Mouse (Mus musculus) gastrocnemius, postnatal 25 days (tissue): ENCODE data around the gene Cnga1. TPM values are rescaled to one million over a fixed set of nuclear protein-coding genes. Genes with fewer than 3 reads are reported as not detected.

ENCODE experiments used
- total RNA-seq, 2 experiments: library from RNA; stranded (reverse); gene quantifications; 1 replicate in 1 of 2; 2 replicates in 1 of 2; pipeline ENCODE4 v1.2.3; 2021

The Cnga1 gene
- total RNA-seq, 2 experiments from 2014 or later = not detected

Other genes with a start within 250 kb of the Cnga1 start
- gene Corin, start 139.8 kb downstream of the Cnga1 start, total RNA-seq = under 1 TPM; 0.05 to 0.18 TPM
- gene Nfxl1, start 84.6 kb downstream of the Cnga1 start, total RNA-seq = 1 to 10 TPM; 3.0 to 4.0 TPM
- gene Zar1, start 63.0 kb downstream of the Cnga1 start, total RNA-seq = not detected
- not detected for gene Gm5868, start 56.7 kb downstream of the Cnga1 start, total RNA-seq
- not detected for gene Nipal1, start 3.5 kb upstream of the Cnga1 start, total RNA-seq
- gene Txk, start 108.5 kb upstream of the Cnga1 start, total RNA-seq = under 1 TPM in 1 of 2 experiments, not detected in 1; 0.11 TPM
- gene Tec, start 224.2 kb upstream of the Cnga1 start, total RNA-seq = 1 to 10 TPM; 1.8 to 1.9 TPM